Mouse (Mus musculus) myocyte (in vitro differentiated cells): Measurements from ENCODE around the gene Tmem165.

Experiments
- MAX ChIP-seq: IDR thresholded peaks from one replicate; pipeline ENCODE4 v1.6.1; 2011; ENCODE audit warnings: low read depth, mild to moderate bottlenecking, control low read depth
- POLR2A ChIP-seq: IDR thresholded peaks from one replicate; pipeline ENCODE4 v1.6.1; 2011; ENCODE audit warnings: low read depth, mild to moderate bottlenecking, control low read depth, moderate library complexity; ENCODE audit not compliant: insufficient read length
- SRF ChIP-seq: IDR thresholded peaks from one replicate; pipeline ENCODE4 v1.6.1; 2011; ENCODE audit warnings: low read depth; ENCODE audit not compliant: control insufficient read depth, insufficient read length
- USF1 ChIP-seq: IDR thresholded peaks from one replicate; pipeline ENCODE4 v1.6.1; 2011; ENCODE audit warnings: low read depth, mild to moderate bottlenecking, control low read depth, moderate library complexity

DNA sequence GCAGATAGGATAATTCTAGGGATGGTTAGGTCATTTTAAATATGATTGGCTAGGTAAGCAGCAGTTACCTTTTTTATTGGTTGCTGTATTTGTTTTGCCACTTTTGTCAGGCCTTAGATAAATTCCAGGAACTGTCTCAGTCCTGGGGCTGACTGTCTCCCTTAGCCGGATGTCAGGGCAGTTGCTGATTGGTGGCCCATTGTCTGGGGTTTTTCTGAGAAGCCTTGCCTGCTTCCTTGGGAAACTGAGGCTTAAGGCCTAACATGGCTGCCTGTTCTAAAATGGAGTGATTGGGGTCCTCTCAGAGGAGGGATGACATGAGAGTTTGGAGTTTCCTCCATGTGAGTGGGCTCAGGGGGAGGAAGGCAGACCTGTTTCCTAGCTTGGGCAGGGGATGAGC is 45.6 kb upstream of the Tmem165 start:
- TF ChIP-seq POLR2A, result no peak
- TF ChIP-seq MAX, result no peak
- TF ChIP-seq USF1, result no peak
- no peak for TF ChIP-seq SRF
